Mouse (Mus musculus) cerebellum, adult 9-10 months (tissue): Measurements from ENCODE around the gene D330045A20Rik.
"Not testable (repeated sequence)": the region's sequence is repeated elsewhere in the genome, so short reads cannot be mapped to it uniquely, and the experiment has no call there.

Experiments used
- DNase-seq: peaks from one replicate; pipeline ENCODE4 v3.0.0; 2022

D330045A20Rik gene

GRCm38 (mm10) chrX:139583616-139584015 lies 103.4 kb downstream of the D330045A20Rik start:
- no peak for DNase-seq

GRCm38 (mm10) chrX:139586676-139587075 lies 106.5 kb downstream of the D330045A20Rik start:
- DNase-seq = not testable (repeated sequence)

DNA sequence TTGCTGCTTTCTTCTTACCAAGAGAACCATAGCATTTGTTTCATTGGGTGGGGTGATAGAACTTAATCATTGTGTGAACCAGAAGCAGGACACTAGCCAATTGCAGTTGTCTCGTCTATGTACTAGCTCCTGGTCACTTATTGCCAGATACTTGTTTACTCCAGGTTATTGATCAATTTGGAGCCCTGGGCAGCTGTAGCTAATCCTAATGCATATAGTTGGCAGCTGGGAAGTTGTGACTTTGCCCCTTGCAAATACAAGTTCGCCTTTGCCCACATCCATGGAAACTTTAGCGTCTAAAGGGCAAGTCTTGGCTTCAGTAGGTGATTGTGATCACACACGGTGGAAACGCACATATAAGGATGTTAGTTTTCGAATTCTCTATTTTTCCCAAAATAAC lies 116.2 kb downstream of the D330045A20Rik start:
- no peak for DNase-seq
